Mouse (Mus musculus): ENCODE measurements around the gene Pemt. TPM values are rescaled to one million over a fixed set of nuclear protein-coding genes. Genes with fewer than 3 reads are reported as not detected.

The Pemt gene
- polyA plus RNA-seq, 1 experiment from 2014 or later: 9.4 TPM

- Histone ChIP-seq H3K27me3 (replicated peaks; ENCODE audit: control insufficient read depth, insufficient read depth, low read length) (no peaks in the 10 kb centered on the region), H3K4me2 (ENCODE audit: low read length) (no peak overlapping the region), H3K4me1 (ENCODE audit: control insufficient read depth, insufficient read depth, low read length) (peaks cover 4% of the 10 kb centered on the region; the same call in 1 of the 2 replicates), H3K9ac (ENCODE audit: low read length) (no peak overlapping the region), H3K36me3 (ENCODE audit: control insufficient read depth, insufficient read depth, low read length) (no peaks in the 10 kb centered on the region), H3K9me3 (replicated peaks; ENCODE audit: control insufficient read depth, low read length) (no peaks in the 10 kb centered on the region), H3K27ac (ENCODE audit: low read depth, low read length) (no peak overlapping the region), H3K4me3 (ENCODE audit: low read depth, low read length) (no peak overlapping the region)
- WGBS: 0% methylated on average over 2 of the region's 2 CpGs
- peak; percentile 76 for DNase-seq (ENCODE audit: low spot score)
- ATAC-seq: no peak
Observed at GRCm38 (mm10) chr11:60027272-60027671, 19.0 kb downstream of the Pemt start.

DNA sequence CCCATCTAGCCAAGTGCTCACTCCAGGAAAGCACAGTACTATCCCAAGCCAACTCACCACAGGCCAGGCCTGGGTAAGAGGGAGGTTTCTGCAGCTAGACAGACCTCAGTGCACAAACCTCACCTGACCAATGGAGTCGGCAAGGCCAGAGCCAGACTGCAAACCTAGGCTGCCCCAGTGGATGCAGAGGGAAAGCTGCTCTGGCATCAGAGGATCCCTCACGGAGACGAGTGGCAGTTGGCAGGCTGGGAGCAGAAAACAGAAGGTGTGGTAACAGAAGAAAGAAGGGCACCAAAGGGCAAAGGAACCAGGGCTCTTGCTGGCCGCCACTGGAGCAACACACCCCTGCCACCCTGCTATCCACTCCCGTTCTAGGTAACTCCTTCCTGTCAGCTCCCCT lies 20.1 kb downstream of the Pemt start:
- H3K4me2 ChIP-seq (ENCODE audit: low read length): no peak overlapping the region
- H3K9me3 ChIP-seq (replicated peaks; ENCODE audit: control insufficient read depth, low read length): no peaks in the 10 kb centered on the region
- ATAC-seq (no peak), DNase-seq (ENCODE audit: low spot score) (no peak)
- H3K27ac ChIP-seq (ENCODE audit: low read depth, low read length): no peak overlapping the region
- H3K4me3 ChIP-seq (ENCODE audit: low read depth, low read length): no peak overlapping the region
- H3K27me3 ChIP-seq (replicated peaks; ENCODE audit: control insufficient read depth, insufficient read depth, low read length): no peaks in the 10 kb centered on the region
- WGBS: 85% methylated on average over 5 of the region's 5 CpGs
- H3K9ac ChIP-seq (ENCODE audit: low read length): no peak overlapping the region
- H3K4me1 ChIP-seq (ENCODE audit: control insufficient read depth, insufficient read depth, low read length): peaks cover 4% of the 10 kb centered on the region; the same call in 1 of the 2 replicates
- H3K36me3 ChIP-seq (ENCODE audit: control insufficient read depth, insufficient read depth, low read length): no peaks in the 10 kb centered on the region

GRCm38 (mm10) chr11:60021201-60021600 lies 25.1 kb downstream of the Pemt start:
- no peaks in the 10 kb centered on the region for H3K36me3 ChIP-seq (ENCODE audit: control insufficient read depth, insufficient read depth, low read length)
- no peaks in the 10 kb centered on the region for H3K9me3 ChIP-seq (replicated peaks; ENCODE audit: control insufficient read depth, low read length)
- ATAC-seq: no peak
- no peaks in the 10 kb centered on the region for H3K27me3 ChIP-seq (replicated peaks; ENCODE audit: control insufficient read depth, insufficient read depth, low read length)
- H3K4me3 ChIP-seq (ENCODE audit: low read depth, low read length): no peak overlapping the region
- H3K4me1 ChIP-seq (ENCODE audit: control insufficient read depth, insufficient read depth, low read length): no peaks in the 10 kb centered on the region
- 91% methylated on average over 6 of the region's 6 CpGs for WGBS
- H3K9ac ChIP-seq (ENCODE audit: low read length): no peak overlapping the region
- H3K4me2 ChIP-seq (ENCODE audit: low read length): no peak overlapping the region
- H3K27ac ChIP-seq (ENCODE audit: low read depth, low read length): no peak overlapping the region
- DNase-seq (ENCODE audit: low spot score): no peak

GRCm38 (mm10) chr11:60016726-60017125 lies 29.6 kb downstream of the Pemt start:
- DNase-seq (ENCODE audit: low spot score) (no peak), ATAC-seq (no peak)
- Histone ChIP-seq H3K36me3 (ENCODE audit: control insufficient read depth, insufficient read depth, low read length) (no peaks in the 10 kb centered on the region), H3K27ac (ENCODE audit: low read depth, low read length) (no peak overlapping the region), H3K4me3 (ENCODE audit: low read depth, low read length) (no peak overlapping the region), H3K27me3 (replicated peaks; ENCODE audit: control insufficient read depth, insufficient read depth, low read length) (no peaks in the 10 kb centered on the region), H3K9ac (ENCODE audit: low read length) (no peak overlapping the region), H3K9me3 (replicated peaks; ENCODE audit: control insufficient read depth, low read length) (no peaks in the 10 kb centered on the region), H3K4me1 (ENCODE audit: control insufficient read depth, insufficient read depth, low read length) (no peaks in the 10 kb centered on the region), H3K4me2 (ENCODE audit: low read length) (no peak overlapping the region)
- WGBS: 76% methylated on average over 4 of the region's 4 CpGs

DNA sequence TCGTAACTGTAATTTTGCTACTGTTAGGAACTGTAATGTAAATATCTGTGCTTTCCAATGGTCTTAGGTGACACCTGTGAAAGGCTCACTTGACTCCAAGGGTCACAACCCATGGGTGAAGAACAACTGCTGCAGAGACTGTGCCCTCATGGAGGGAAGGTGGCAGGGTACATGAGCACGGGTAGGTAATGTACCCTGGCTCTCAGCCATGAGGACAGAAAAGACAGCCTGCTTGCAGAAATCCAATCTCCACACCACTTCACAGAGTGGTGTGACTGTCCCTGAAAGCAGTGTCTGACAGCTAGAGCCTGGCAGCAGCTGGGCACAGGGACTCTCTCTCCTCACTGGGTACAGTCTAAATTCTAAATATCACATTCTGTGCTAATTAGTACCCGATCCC lies 34.8 kb downstream of the Pemt start:
- Histone ChIP-seq H3K36me3 (ENCODE audit: control insufficient read depth, insufficient read depth, low read length) (no peaks in the 10 kb centered on the region), H3K9ac (ENCODE audit: low read length) (no peak overlapping the region), H3K4me1 (ENCODE audit: control insufficient read depth, insufficient read depth, low read length) (peaks cover 9% of the 10 kb centered on the region; the same call in 1 of the 2 replicates), H3K4me3 (ENCODE audit: low read depth, low read length) (no peak overlapping the region), H3K9me3 (replicated peaks; ENCODE audit: control insufficient read depth, low read length) (no peaks in the 10 kb centered on the region), H3K27me3 (replicated peaks; ENCODE audit: control insufficient read depth, insufficient read depth, low read length) (no peaks in the 10 kb centered on the region), H3K4me2 (ENCODE audit: low read length) (no peak overlapping the region), H3K27ac (ENCODE audit: low read depth, low read length) (no peak overlapping the region)
- ATAC-seq (no peak), DNase-seq (ENCODE audit: low spot score) (no peak)
- WGBS: 75% methylated on average over 3 of the region's 3 CpGs

DNA sequence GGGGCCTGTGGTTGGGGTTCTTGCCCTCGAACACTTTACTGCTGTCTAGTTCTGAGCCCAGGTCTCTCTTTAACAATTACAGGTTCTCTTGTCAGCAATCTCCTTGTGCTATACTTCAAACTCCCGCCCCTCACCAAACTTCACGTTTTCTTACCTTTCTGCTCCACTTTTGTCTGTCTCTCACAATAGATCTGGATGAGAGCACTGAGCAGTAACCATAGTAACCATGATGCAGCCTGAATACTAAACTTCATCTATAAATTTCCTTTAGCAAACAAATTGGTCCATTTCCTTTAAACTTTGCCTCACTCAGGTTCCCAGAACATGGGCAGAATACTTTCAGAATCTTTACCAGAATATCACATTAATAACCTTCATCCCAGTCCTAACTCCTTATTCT lies 36.8 kb downstream of the Pemt start:
- Histone ChIP-seq H3K9ac (ENCODE audit: low read length) (no peak overlapping the region), H3K27me3 (replicated peaks; ENCODE audit: control insufficient read depth, insufficient read depth, low read length) (no peaks in the 10 kb centered on the region), H3K4me2 (ENCODE audit: low read length) (no peak overlapping the region), H3K27ac (ENCODE audit: low read depth, low read length) (no peak overlapping the region), H3K4me1 (ENCODE audit: control insufficient read depth, insufficient read depth, low read length) (peaks cover 9% of the 10 kb centered on the region; the same call in 1 of the 2 replicates), H3K36me3 (ENCODE audit: control insufficient read depth, insufficient read depth, low read length) (no peaks in the 10 kb centered on the region), H3K4me3 (ENCODE audit: low read depth, low read length) (no peak overlapping the region), H3K9me3 (replicated peaks; ENCODE audit: control insufficient read depth, low read length) (no peaks in the 10 kb centered on the region)
- ATAC-seq (no peak), DNase-seq (ENCODE audit: low spot score) (peak; percentile 40)
- 32% methylated on average over 3 of the region's 3 CpGs for WGBS

DNA sequence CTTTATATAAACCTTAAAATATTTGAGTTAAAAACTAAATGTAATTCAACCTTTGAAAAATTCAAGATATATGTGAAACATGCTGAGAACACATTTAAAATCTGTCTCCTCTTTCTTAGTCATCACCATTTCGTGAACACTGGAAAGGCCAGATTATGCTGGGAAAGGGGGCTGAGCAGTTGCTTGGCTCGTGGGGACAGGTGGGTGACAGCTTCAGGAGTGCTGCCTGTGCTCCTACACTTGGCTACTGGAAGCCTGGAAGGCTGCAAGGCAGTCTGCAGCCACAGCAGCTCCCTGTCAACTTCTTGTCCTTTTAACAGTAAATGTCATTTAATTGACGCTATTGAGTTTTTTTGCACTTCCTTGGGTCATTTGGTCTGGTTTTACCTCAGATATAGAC lies 40.4 kb downstream of the Pemt start:
- ATAC-seq: no peak
- Histone ChIP-seq H3K9me3 (replicated peaks; ENCODE audit: control insufficient read depth, low read length) (no peaks in the 10 kb centered on the region), H3K4me2 (ENCODE audit: low read length) (no peak overlapping the region), H3K27me3 (replicated peaks; ENCODE audit: control insufficient read depth, insufficient read depth, low read length) (no peaks in the 10 kb centered on the region), H3K27ac (ENCODE audit: low read depth, low read length) (no peak overlapping the region), H3K4me1 (ENCODE audit: control insufficient read depth, insufficient read depth, low read length) (peaks cover 9% of the 10 kb centered on the region; the same call in 1 of the 2 replicates), H3K9ac (ENCODE audit: low read length) (no peak overlapping the region), H3K4me3 (ENCODE audit: low read depth, low read length) (no peak overlapping the region), H3K36me3 (ENCODE audit: control insufficient read depth, insufficient read depth, low read length) (no peaks in the 10 kb centered on the region)
- WGBS: 78% methylated on average over 3 of the region's 3 CpGs
- DNase-seq (ENCODE audit: low spot score): no peak

DNA sequence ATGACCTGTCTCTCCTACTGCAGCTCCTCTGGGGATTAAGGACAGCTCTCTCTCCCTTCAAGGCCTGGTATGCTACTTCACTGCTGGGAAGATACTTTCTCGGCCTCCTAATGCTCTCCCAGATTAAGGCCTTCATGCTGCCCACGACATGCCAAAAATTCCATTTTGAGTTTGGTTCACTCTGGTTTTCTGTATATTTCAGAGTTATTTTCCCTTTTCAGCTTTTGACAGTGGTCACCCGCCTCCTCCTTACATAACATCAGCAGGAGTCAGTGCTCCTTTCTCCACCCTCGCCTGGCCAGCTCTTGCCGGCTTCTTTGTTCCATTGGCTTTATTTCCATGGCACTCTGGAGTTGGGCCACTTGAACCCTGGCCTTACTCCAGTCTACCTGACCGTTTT lies 41.6 kb downstream of the Pemt start:
- no peak for DNase-seq (ENCODE audit: low spot score)
- Histone ChIP-seq H3K4me1 (ENCODE audit: control insufficient read depth, insufficient read depth, low read length) (peaks cover 6% of the 10 kb centered on the region; the same call in 1 of the 2 replicates), H3K27ac (ENCODE audit: low read depth, low read length) (no peak overlapping the region), H3K9me3 (replicated peaks; ENCODE audit: control insufficient read depth, low read length) (no peaks in the 10 kb centered on the region), H3K27me3 (replicated peaks; ENCODE audit: control insufficient read depth, insufficient read depth, low read length) (no peaks in the 10 kb centered on the region), H3K4me3 (ENCODE audit: low read depth, low read length) (no peak overlapping the region), H3K9ac (ENCODE audit: low read length) (no peak overlapping the region), H3K4me2 (ENCODE audit: low read length) (no peak overlapping the region), H3K36me3 (ENCODE audit: control insufficient read depth, insufficient read depth, low read length) (no peaks in the 10 kb centered on the region)
- no peak for ATAC-seq
- WGBS: 55% methylated on average over 6 of the region's 6 CpGs

- 82% methylated on average over 8 of the region's 8 CpGs for WGBS
Observed at GRCm38 (mm10) chr11:60003811-60004210, 42.5 kb downstream of the Pemt start.

More at GRCm38 (mm10) chr11:60003811-60004210, 42.5 kb downstream of the Pemt start:
- Histone ChIP-seq H3K27ac (ENCODE audit: low read depth, low read length) (no peak overlapping the region), H3K27me3 (replicated peaks; ENCODE audit: control insufficient read depth, insufficient read depth, low read length) (no peaks in the 10 kb centered on the region), H3K9me3 (replicated peaks; ENCODE audit: control insufficient read depth, low read length) (no peaks in the 10 kb centered on the region), H3K9ac (ENCODE audit: low read length) (no peak overlapping the region), H3K4me3 (ENCODE audit: low read depth, low read length) (no peak overlapping the region), H3K4me1 (ENCODE audit: control insufficient read depth, insufficient read depth, low read length) (no peaks in the 10 kb centered on the region; the same call in 1 of the 2 replicates), H3K36me3 (ENCODE audit: control insufficient read depth, insufficient read depth, low read length) (no peaks in the 10 kb centered on the region), H3K4me2 (ENCODE audit: low read length) (no peak overlapping the region)
- no peak for DNase-seq (ENCODE audit: low spot score)
- no peak for ATAC-seq

Data from forebrain, embryonic 14.5 days (tissue).